Mouse (Mus musculus): ENCODE results near the gene Camk2g.

- TF ChIP-seq CTCF (IDR thresholded peaks at IDR 0.05; ENCODE audit: extremely low read depth, insufficient read depth, low read length) (no peak), POLR2A (IDR thresholded peaks at IDR 0.05; ENCODE audit: extremely low read depth, insufficient read depth, low read length) (no peak)
Observed at GRCm38 (mm10) chr14:20738511-20738910, 55.4 kb downstream of the Camk2g start.

Measured in cortical plate, adult 2 months (tissue).